Mouse (Mus musculus) retina, adult 2 months (tissue): ENCODE data around the gene Myh7.
A peak's percentile ranks its signal among the peaks of the same experiment; 100 is the strongest.

Source experiments
- DNase-seq: peaks from one replicate; pipeline ENCODE4 v3.0.0-alpha.2; 2012; ENCODE audit warnings: low read depth, low spot score

The Myh7 gene

DNA sequence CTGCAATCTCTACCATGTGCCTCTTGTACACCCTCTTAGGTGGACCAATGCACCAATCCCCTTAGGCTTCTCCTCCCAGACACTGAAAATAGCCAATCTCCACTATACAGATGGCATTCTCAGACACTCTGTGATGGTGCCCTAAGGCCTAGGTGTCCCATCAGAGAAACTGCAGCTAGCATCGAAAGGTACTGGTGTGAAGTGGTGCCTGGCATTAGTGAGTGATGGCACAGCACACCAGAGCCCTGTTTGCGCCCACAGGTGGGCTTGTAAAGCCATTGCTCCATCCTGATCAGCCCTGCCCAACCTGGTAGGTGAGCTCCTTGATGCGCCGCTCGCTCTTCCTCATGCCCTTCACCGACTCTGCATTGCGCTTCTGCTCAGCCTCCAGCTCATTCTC is 50.5 kb downstream of the Myh7 start:
- DNase-seq = no peak

DNA sequence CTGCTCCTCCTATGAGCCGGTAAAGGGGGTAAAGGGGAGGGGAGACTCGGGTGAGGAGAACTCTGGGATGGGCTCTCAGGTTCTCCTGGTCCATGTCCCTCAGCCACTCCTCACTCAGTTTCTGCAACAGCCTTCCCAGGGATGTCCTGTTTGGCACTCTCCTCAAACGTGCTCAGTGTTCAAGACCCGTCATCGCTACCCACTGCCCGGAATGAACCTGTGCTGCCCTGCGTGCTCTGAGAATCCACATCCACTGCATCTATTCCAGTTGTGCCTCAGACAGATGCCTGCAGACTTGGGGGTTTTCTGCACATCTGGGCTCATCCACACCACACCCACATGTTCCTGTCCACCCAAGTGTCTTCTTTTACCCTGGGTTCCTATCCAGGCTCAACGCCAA is 51.9 kb downstream of the Myh7 start:
- DNase-seq = no peak

GRCm38 (mm10) chr14:54941024-54941978 is 53.1 kb downstream of the Myh7 start:
- DNase-seq = no peak

- no peak for DNase-seq
Observed at GRCm38 (mm10) chr14:54940176-54940530, 54.3 kb downstream of the Myh7 start.

- peak; percentile 16 for DNase-seq
Observed at GRCm38 (mm10) chr14:54939434-54940175, 54.8 kb downstream of the Myh7 start.

- no peak for DNase-seq
Observed at GRCm38 (mm10) chr14:54938431-54939219, 55.8 kb downstream of the Myh7 start.

DNA sequence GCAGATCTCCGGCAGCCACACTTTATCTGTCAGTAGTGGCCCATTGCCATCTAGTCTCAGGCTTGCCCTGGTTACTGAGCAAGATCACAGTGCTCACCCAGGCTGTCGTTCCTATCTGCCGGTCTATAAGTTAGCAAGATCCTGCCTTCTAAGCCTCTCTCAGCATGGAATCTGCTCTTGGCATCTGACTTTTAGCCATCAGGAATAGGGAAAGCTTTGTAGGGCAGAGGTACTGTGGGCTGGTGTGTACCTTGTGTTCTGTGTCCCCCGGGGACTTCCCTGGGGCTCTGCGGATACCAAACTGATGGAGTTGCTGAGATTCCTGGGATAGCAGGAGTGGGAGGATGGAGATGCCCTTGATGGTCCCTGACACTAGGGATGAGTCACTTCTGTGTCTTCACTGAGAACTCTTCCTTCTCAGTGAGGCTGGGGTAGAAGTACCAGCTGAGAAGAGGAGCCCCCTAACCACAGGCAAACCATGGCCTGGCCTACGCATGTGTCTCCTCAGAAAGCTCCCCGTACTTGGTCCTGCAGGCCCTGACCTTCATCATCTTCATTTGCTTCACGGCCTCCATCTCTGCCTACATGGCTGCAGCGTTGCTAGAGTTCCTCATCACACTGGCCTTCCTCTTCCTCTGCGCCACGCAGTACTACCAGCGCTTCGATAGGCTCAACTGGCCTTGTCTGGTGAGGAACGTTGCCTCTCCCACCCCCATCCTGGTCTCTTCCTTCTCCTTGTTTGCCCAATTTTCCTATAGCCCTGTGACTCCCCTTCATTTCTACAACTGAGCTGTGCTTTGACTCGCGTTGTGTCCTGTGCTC is 56.9 kb downstream of the Myh7 start:
- no peak for DNase-seq

- DNase-seq = no peak
Observed at GRCm38 (mm10) chr14:54936831-54937160, 57.6 kb downstream of the Myh7 start.

GRCm38 (mm10) chr14:54935904-54936830 is 58.3 kb downstream of the Myh7 start, which contains the start of gene Cmtm5:
Cmtm5 (plus strand) TSS chr14:54936261.
- no peak for DNase-seq

DNA sequence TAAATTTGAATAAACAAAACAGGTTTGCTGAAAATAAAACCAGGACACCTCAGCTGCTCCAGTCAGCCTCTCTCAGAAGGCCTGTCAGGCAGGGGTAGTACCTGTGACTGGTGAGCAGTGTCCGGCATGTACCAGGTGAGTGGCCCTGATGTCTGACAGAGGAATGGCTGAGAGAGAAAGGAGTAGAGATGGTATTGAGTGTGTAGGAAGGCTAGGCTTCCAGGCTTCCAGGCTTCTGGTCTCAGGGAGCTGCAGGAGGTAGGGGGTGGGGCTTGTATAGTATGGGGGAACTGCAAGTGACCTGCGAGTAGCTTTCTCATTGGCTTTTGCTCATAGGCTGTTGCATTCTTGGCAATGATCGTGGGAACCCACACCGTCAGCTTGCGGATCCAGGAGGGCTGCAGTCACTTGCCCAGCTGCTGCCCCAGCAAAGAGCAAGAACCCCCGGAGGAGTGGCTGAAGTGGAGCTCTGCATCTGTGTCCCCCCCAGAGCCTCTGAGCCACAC is 61.7 kb downstream of the Myh7 start, which contains the start of gene Il25:
Gene Il25 (plus strand): TSS at position 51 of the 506 bp plus-strand sequence.
- DNase-seq = no peak

GRCm38 (mm10) chr14:54930431-54930830 is 64.0 kb downstream of the Myh7 start:
- DNase-seq = no peak

GRCm38 (mm10) chr14:54929801-54930200 is 64.6 kb downstream of the Myh7 start:
- DNase-seq = no peak

DNA sequence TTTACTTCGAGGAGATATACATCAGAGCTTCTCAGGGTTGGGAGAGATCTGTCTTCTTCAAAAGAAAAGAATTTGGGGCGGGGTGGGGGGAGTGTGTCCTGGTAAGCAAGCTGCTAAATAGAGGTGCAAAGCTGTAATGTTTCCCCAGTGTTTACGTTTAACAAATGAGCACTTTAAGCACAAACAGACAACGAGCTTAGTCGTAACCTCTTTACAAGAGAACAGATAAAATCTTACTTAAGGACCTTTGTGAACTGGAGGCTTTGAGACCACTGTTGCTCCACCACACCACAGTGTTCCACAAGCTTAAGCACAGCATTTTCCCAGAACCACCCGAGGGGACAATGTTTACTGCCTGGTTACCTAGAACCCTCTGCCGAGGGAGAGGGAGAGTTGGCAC is 67.1 kb downstream of the Myh7 start:
- DNase-seq = no peak

GRCm38 (mm10) chr14:54926401-54927158 is 67.8 kb downstream of the Myh7 start:
- DNase-seq = no peak

GRCm38 (mm10) chr14:54925349-54926342 is 68.8 kb downstream of the Myh7 start, which contains the start of gene Efs:
Efs (minus strand) TSS chr14:54926126.
- no peak for DNase-seq

- DNase-seq = no peak
Observed at GRCm38 (mm10) chr14:54924641-54925348, 69.6 kb downstream of the Myh7 start.
